Mouse (Mus musculus): Measurements from ENCODE around the gene Arl6ip1. TPM values are rescaled to one million over a fixed set of nuclear protein-coding genes. Genes with fewer than 3 reads are reported as not detected.

The Arl6ip1 gene
- polyA plus RNA-seq, 1 experiment from 2014 or later: 475 TPM

DNA sequence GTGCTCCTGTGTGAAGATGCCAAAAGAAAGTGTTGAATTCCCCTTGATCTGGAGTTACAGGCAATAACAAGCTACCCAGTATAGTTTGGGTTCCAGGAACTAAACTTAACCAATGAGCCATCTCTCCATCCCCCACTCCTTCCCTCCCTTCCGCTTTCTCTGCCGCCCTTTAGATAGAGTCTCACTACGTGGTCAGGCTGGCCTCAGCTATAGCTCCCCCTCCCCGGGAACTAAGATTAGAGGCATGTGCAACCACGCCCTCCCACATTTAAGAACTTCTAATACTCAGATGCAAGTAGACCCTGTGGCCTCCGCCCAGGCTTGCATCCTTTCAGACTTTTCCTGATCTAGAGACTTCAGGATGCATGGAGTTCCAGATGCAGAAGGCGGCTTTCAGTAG lies 31.8 kb downstream of the Arl6ip1 start:
- Histone ChIP-seq H3K4me2 (ENCODE audit: low read depth, low read length, severe bottlenecking) (no peak overlapping the region), H3K9me3 (ENCODE audit: control insufficient read depth, low read length) (no peaks in the 10 kb centered on the region), H3K36me3 (ENCODE audit: control insufficient read depth, insufficient read depth, low read length) (no peaks in the 10 kb centered on the region), H3K9ac (ENCODE audit: low read length) (no peak overlapping the region), H3K27me3 (ENCODE audit: control insufficient read depth, insufficient read depth, low read length) (no peaks in the 10 kb centered on the region), H3K4me3 (ENCODE audit: low read depth, low read length) (no peak overlapping the region), H3K27ac (ENCODE audit: low read depth, low read length) (no peak overlapping the region), H3K4me1 (replicated peaks; ENCODE audit: control insufficient read depth, insufficient read depth, low read length) (no peaks in the 10 kb centered on the region; the same call in 1 of the 2 replicates)
- ATAC-seq (replicated peaks; ENCODE audit: low FRiP score) (no peak), DNase-seq (ENCODE audit: low spot score) (no peak)
- WGBS: 70% methylated on average over 7 of the region's 7 CpGs

DNA sequence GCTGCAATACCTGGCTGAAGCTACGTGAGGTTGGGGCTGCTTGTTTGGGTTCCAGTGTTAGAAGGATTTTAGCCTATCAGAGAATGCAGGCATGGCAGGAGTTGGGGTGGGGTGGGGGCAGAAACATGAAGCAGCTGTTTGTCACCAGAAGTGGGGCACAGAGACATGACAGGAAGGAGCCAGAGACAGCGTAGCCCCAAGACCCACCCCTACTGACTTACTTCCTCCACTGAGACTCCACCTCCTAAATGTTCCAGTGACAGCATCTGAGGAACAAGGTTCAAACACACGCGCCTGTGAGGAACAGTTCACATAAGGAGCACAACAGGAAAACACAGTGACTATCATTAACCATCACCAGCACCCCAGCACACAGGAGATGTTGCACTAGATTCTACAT lies 49.5 kb downstream of the Arl6ip1 start:
- H3K36me3 ChIP-seq (ENCODE audit: control insufficient read depth, insufficient read depth, low read length): no peaks in the 10 kb centered on the region
- H3K27me3 ChIP-seq (ENCODE audit: control insufficient read depth, insufficient read depth, low read length): no peaks in the 10 kb centered on the region
- no peak overlapping the region for H3K9ac ChIP-seq (ENCODE audit: low read length)
- H3K27ac ChIP-seq (ENCODE audit: low read depth, low read length): no peak overlapping the region
- H3K4me2 ChIP-seq (ENCODE audit: low read depth, low read length, severe bottlenecking): no peak overlapping the region
- no peak for DNase-seq (ENCODE audit: low spot score)
- no peak for ATAC-seq (replicated peaks; ENCODE audit: low FRiP score)
- no peak overlapping the region for H3K4me3 ChIP-seq (ENCODE audit: low read depth, low read length)
- WGBS: 90% methylated on average over 4 of the region's 4 CpGs
- no peaks in the 10 kb centered on the region for H3K9me3 ChIP-seq (ENCODE audit: control insufficient read depth, low read length)
- no peaks in the 10 kb centered on the region for H3K4me1 ChIP-seq (replicated peaks; ENCODE audit: control insufficient read depth, insufficient read depth, low read length)

DNA sequence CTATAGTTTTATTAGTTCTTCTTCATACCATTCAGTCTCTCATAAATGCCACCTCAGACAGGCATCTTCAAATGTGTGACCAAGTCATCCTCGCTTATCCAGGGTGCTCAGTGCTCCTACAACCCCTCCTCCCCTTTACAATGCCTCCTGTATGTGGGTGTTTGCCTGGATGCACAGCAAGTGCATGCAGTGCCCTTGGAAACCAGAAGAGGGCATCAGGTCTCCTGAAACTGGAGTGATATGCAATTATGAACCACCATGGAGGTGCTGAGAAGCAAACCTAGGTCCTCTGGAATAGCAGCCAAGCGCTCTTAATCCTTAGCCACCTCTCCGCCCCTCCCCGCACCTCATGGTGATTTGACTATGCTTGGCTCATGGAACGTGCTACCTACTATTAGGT lies 50.4 kb downstream of the Arl6ip1 start:
- Histone ChIP-seq H3K4me2 (ENCODE audit: low read depth, low read length, severe bottlenecking) (no peak overlapping the region), H3K27me3 (ENCODE audit: control insufficient read depth, insufficient read depth, low read length) (no peaks in the 10 kb centered on the region), H3K9me3 (ENCODE audit: control insufficient read depth, low read length) (no peaks in the 10 kb centered on the region), H3K4me1 (replicated peaks; ENCODE audit: control insufficient read depth, insufficient read depth, low read length) (no peaks in the 10 kb centered on the region), H3K9ac (ENCODE audit: low read length) (no peak overlapping the region), H3K27ac (ENCODE audit: low read depth, low read length) (no peak overlapping the region), H3K36me3 (ENCODE audit: control insufficient read depth, insufficient read depth, low read length) (no peaks in the 10 kb centered on the region), H3K4me3 (ENCODE audit: low read depth, low read length) (no peak overlapping the region)
- 87% methylated on average over 5 of the region's 5 CpGs for WGBS
- no peak for ATAC-seq (replicated peaks; ENCODE audit: low FRiP score)
- no peak for DNase-seq (ENCODE audit: low spot score)

Other genes with a start within 250 kb of the Arl6ip1 start
- 574 and 627 TPM in 2 replicates for gene Rps15a, start 13.5 kb downstream of the Arl6ip1 start, polyA plus RNA-seq (2014; fragmentation: Nextera tagmentation; extraction: Ambion mirVana)
- gene Smg1, start 114.0 kb upstream of the Arl6ip1 start, polyA plus RNA-seq (2014; fragmentation: Nextera tagmentation; extraction: Ambion mirVana): 20.0 and 22.4 TPM in 2 replicates

All from forebrain, embryonic 11.5 days (tissue).